ENCODE assay signal across 11 mouse cellular contexts in the genomic region with DNA sequence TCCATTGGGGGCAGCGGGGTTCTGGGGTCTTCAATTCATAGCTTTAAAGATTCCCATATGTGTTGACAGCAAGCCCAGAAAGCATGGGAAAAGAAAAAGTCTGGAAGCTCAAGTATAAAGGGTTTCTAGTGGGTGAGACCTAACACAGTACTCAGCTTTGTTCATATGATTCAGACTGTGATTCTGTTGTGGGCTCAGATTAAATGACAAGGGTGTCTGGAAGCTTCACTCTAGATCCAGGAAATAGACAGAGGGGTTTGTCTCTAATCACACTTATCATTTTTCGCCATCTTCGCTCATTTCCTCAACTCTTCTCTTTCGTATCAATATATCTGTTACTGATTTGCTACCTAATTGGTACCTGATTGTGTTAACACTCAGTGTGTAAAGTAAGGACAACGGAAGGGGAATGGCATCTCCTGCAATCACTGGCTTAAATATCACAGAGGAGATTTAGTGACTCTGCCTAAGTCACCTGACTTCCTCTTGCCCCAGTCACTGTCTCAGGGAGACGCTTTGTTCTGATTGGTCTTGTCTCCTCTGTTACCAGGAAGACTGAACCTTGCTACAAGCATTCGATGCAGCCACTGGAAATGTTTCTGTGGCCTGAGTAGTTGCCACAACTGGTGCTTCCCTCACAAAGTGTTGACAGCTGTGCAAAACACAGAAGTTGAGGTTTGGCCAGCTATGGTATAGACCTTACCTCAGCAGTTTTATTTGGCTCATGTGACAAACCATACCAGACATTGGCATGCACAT.
DNase-seq lines count a peak whose midpoint lies in the region; ATAC-seq lines count a peak whose summit lies in the region.
"Had no signal": no experiment of that assay in that cellular context is flagged by ENCODE, and none has a peak within 500 bp of the region (broad histone marks: within the 10 kb centered on the region; RNA-seq: fewer than 3 reads in every experiment).

No protein-coding gene starts in this region.

- no peak overlapping the region for H3K4me3 ChIP-seq in heart, embryonic 10.5 days
- H3K4me3 ChIP-seq in forebrain, embryonic 14.5 days (ENCODE audit: low read depth, low read length) = no peak overlapping the region
- H3K4me3 ChIP-seq in forebrain, embryonic 12.5 days (replicated peaks) = no peak overlapping the region
- H3K4me3 ChIP-seq: forebrain, embryonic 10.5 days; stomach, embryonic 15.5 days had no signal

- H3K9me3 ChIP-seq in heart, embryonic 10.5 days = no peaks in the 10 kb centered on the region
- no peaks in the 10 kb centered on the region for H3K9me3 ChIP-seq in forebrain, embryonic 14.5 days (replicated peaks; ENCODE audit: control insufficient read depth, low read length)
- no peaks in the 10 kb centered on the region for H3K9me3 ChIP-seq in forebrain, embryonic 12.5 days
- H3K9me3 ChIP-seq: forebrain, embryonic 10.5 days; stomach, embryonic 15.5 days had no signal

- H3K36me3 ChIP-seq in heart, embryonic 10.5 days = no peaks in the 10 kb centered on the region
- no peaks in the 10 kb centered on the region for H3K36me3 ChIP-seq in forebrain, embryonic 14.5 days (ENCODE audit: control insufficient read depth, insufficient read depth, low read length)
- no peaks in the 10 kb centered on the region for H3K36me3 ChIP-seq in forebrain, embryonic 12.5 days (replicated peaks)
- H3K36me3 ChIP-seq: forebrain, embryonic 10.5 days; stomach, embryonic 15.5 days had no signal

- no peaks in the 10 kb centered on the region for H3K27me3 ChIP-seq in heart, embryonic 10.5 days (ENCODE audit: insufficient read depth, poor library complexity, severe bottlenecking)
- H3K27me3 ChIP-seq in forebrain, embryonic 14.5 days (replicated peaks; ENCODE audit: control insufficient read depth, insufficient read depth, low read length) = no peaks in the 10 kb centered on the region
- H3K27me3 ChIP-seq in forebrain, embryonic 12.5 days = no peaks in the 10 kb centered on the region
- H3K27me3 ChIP-seq: stomach, embryonic 15.5 days had no signal

- no peak overlapping the region for H3K9ac ChIP-seq in forebrain, embryonic 14.5 days (ENCODE audit: low read length)
- H3K9ac ChIP-seq in forebrain, embryonic 12.5 days = no peak overlapping the region
- H3K9ac ChIP-seq: stomach, embryonic 15.5 days had no signal

- WGBS in heart, embryonic 10.5 days = 73% methylated on average over 7 of the region's 7 CpGs
- 92% methylated on average over 7 of the region's 7 CpGs for WGBS in forebrain, embryonic 14.5 days
- 86% methylated on average over 7 of the region's 7 CpGs for WGBS in forebrain, embryonic 12.5 days

- no peak overlapping the region for H3K4me2 ChIP-seq in forebrain, embryonic 14.5 days (ENCODE audit: low read length)
- H3K4me2 ChIP-seq in forebrain, embryonic 12.5 days = no peak overlapping the region
- H3K4me2 ChIP-seq: stomach, embryonic 15.5 days had no signal

- peak; percentile 98 for ATAC-seq in inflammation-experienced regulatory T-cells, adult 6 months
- no peak for ATAC-seq in forebrain, embryonic 14.5 days
- ATAC-seq in forebrain, embryonic 12.5 days (ENCODE audit: low FRiP score) = no peak

- peaks cover 3% of the 10 kb centered on the region; the same call in 1 of the 2 replicates for H3K4me1 ChIP-seq in heart, embryonic 10.5 days
- no peaks in the 10 kb centered on the region for H3K4me1 ChIP-seq in forebrain, embryonic 14.5 days (ENCODE audit: control insufficient read depth, insufficient read depth, low read length)
- no peaks in the 10 kb centered on the region for H3K4me1 ChIP-seq in forebrain, embryonic 12.5 days
- H3K4me1 ChIP-seq: forebrain, embryonic 10.5 days; stomach, embryonic 15.5 days had no signal

- peak; percentile 34 for DNase-seq in heart, adult 8-10 months (ENCODE audit: low spot score)
- no peak for DNase-seq in heart, embryonic 10.5 days (ENCODE audit: low spot score)
- DNase-seq in CD4-positive, CD25-positive, alpha-beta regulatory T cell, adult 2 months (ENCODE audit: low read depth, low spot score) = peak; percentile 82
- peak; percentile 32 to 34 for DNase-seq in spleen, adult 18-20 months
- DNase-seq in forebrain, embryonic 14.5 days (ENCODE audit: low spot score) = no peak
- no peak for DNase-seq in ovary, postnatal 14 days (ENCODE audit: low spot score)
- DNase-seq: cerebellum, adult 18-20 months had no signal

- no peak overlapping the region for H3K27ac ChIP-seq in heart, embryonic 10.5 days
- H3K27ac ChIP-seq in forebrain, embryonic 14.5 days (ENCODE audit: low read depth, low read length) = no peak overlapping the region
- H3K27ac ChIP-seq in forebrain, embryonic 12.5 days = no peak overlapping the region
- H3K27ac ChIP-seq: forebrain, embryonic 10.5 days; stomach, embryonic 15.5 days had no signal

Comparison
In these comparisons a context has a peak if more than half of its experiments do, and no peak if none do; other contexts are left out.
1. DNase-seq: peak in heart, adult 8-10 months (single experiment), CD4-positive, CD25-positive, alpha-beta regulatory T cell, adult 2 months (single experiment) and spleen, adult 18-20 months (2 of 2); none in heart, embryonic 10.5 days (single experiment), forebrain, embryonic 14.5 days (single experiment) and ovary, postnatal 14 days (single experiment).